Mouse (Mus musculus) urinary bladder, postnatal 36 days (tissue): Measurements from ENCODE around the gene C4b.
"Not testable (repeated sequence)": the region's sequence is repeated elsewhere in the genome, so short reads cannot be mapped to it uniquely, and the experiment has no call there.

ENCODE experiments used
- DNase-seq, 2 experiments: peaks; one replicate each; pipeline ENCODE4 v3.0.0; 2022; ENCODE audit warnings: low spot score in 2 of 2, mixed read lengths in 1 of 2

C4b gene

GRCm38 (mm10) chr17:34743719-34744118 is at the start of gene C4b:
Gene C4b (minus strand): TSS chr17:34743882.
- DNase-seq = peak in 1 of 2 experiments; percentile 40

- DNase-seq = no peak
Observed at GRCm38 (mm10) chr17:34777680-34778325, 34.1 kb upstream of the C4b start.

GRCm38 (mm10) chr17:34761471-34761870 is 17.8 kb upstream of the C4b start:
- DNase-seq = no peak

GRCm38 (mm10) chr17:34746531-34746930 is 2.8 kb upstream of the C4b start:
- DNase-seq = no peak

GRCm38 (mm10) chr17:34745166-34745565 is 1.5 kb upstream of the C4b start:
- not testable (repeated sequence) for DNase-seq

GRCm38 (mm10) chr17:34744611-34745010 is 929 bp upstream of the C4b start:
- not testable (repeated sequence) for DNase-seq

GRCm38 (mm10) chr17:34744206-34744605 is 524 bp upstream of the C4b start:
- DNase-seq = no peak

GRCm38 (mm10) chr17:34740280-34740679 is 3.4 kb downstream of the C4b start:
- DNase-seq = no peak

GRCm38 (mm10) chr17:34739708-34740107 is 4.0 kb downstream of the C4b start:
- not testable (repeated sequence) for DNase-seq

GRCm38 (mm10) chr17:34737466-34737865 is 6.2 kb downstream of the C4b start:
- not testable (repeated sequence) for DNase-seq

- DNase-seq = not testable (repeated sequence)
Observed at GRCm38 (mm10) chr17:34729779-34730553, 13.7 kb downstream of the C4b start.

GRCm38 (mm10) chr17:34729155-34729554 is 14.5 kb downstream of the C4b start:
- not testable (repeated sequence) for DNase-seq

GRCm38 (mm10) chr17:34727887-34728286 is 15.8 kb downstream of the C4b start:
- no peak for DNase-seq

GRCm38 (mm10) chr17:34723066-34723465 is 20.6 kb downstream of the C4b start:
- no peak for DNase-seq

GRCm38 (mm10) chr17:34722238-34722637 is 21.4 kb downstream of the C4b start:
- not testable (repeated sequence) for DNase-seq

- DNase-seq = not testable (repeated sequence)
Observed at GRCm38 (mm10) chr17:34719886-34720285, 23.8 kb downstream of the C4b start.

GRCm38 (mm10) chr17:34717401-34717800 is 26.3 kb downstream of the C4b start:
- DNase-seq = no peak

GRCm38 (mm10) chr17:34716247-34716646 is 27.4 kb downstream of the C4b start:
- no peak for DNase-seq

- not testable (repeated sequence) for DNase-seq
Observed at GRCm38 (mm10) chr17:34715451-34715850, 28.2 kb downstream of the C4b start.

GRCm38 (mm10) chr17:34714908-34715445 is 28.7 kb downstream of the C4b start:
- not testable (repeated sequence) for DNase-seq

- DNase-seq = not testable (repeated sequence)
Observed at GRCm38 (mm10) chr17:34714181-34714907, 29.3 kb downstream of the C4b start.

- peak; percentile 46 to 61 for DNase-seq
Observed at GRCm38 (mm10) chr17:34712951-34713350, 30.7 kb downstream of the C4b start.
